Mouse (Mus musculus) heart, embryonic 11.5 days (tissue): ENCODE data around the gene Depdc5. TPM values are rescaled to one million over a fixed set of nuclear protein-coding genes. Genes with fewer than 3 reads are reported as not detected.

ENCODE experiments used
- polyA plus RNA-seq: library from polyadenylated mRNA; unstranded; fragments of >200 nt; fragmentation: Nextera tagmentation; extraction: Ambion mirVana; gene quantifications from 2 replicates; pipeline ENCODE4 v1.2.1, GENCODE M21; 2014

The Depdc5 gene
- polyA plus RNA-seq, 1 experiment from 2014 or later = 18.2 TPM

Other genes starting within 250 kb of the Depdc5 start
- 45.5 and 53.1 TPM in 2 replicates for gene Pisd, start 78.1 kb upstream of the Depdc5 start, polyA plus RNA-seq
- not detected in 2 replicates for gene Gm20671, start 36.6 kb upstream of the Depdc5 start, polyA plus RNA-seq
- gene Prr14l, start 9.4 kb upstream of the Depdc5 start, polyA plus RNA-seq = 9.0 and 11.5 TPM in 2 replicates
- gene Ywhah, start 155.1 kb downstream of the Depdc5 start, polyA plus RNA-seq = 449 and 491 TPM in 2 replicates
- gene Slc5a1, start 240.5 kb downstream of the Depdc5 start, polyA plus RNA-seq = not detected in 2 replicates